Mouse (Mus musculus): ENCODE measurements around the gene Kptn. TPM values are rescaled to one million over a fixed set of nuclear protein-coding genes. Genes with fewer than 3 reads are reported as not detected.
A peak's percentile ranks its signal among the peaks of the same experiment; 100 is the strongest.

The Kptn gene
- 33.9 and 36.8 TPM in 2 replicates for polyA plus RNA-seq (2015; fragmentation: Nextera tagmentation; extraction: Ambion mirVana)

DNA sequence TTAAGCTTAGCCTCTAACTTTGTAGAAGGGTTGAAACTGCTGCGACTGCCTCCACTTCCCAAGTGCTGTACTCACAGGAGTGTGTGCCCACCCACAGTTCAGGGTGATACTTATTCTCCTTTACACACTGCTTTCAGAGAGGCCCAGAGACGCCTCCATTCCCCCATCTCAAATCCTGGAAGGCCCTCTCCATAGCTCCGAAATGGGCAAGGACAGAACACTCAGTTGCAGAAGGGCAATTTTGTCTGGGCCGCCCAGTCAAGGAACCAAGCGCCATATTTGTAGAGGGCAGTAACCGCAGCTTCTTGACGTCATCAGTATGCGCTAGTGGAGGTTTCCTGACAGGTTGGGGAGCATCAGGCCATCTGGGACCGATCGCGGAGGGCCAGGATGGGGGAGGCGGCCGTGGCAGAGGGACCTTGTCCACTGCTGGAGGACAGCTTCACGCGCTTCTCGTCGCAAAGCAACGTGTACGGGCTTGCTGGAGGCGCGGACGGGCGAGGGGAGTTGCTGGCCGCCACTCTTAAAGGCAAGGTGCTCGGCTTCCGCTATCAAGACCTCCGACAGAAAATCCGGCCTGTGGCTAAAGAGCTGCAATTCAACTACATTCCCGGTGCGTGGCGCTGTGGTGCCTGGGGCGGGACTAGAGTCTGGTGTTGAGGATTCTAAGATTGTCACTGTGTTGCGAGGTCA lies at the start of gene Kptn:
Gene Kptn, plus strand, starts transcription at position 327 of the 693 bp plus-strand sequence.
- Histone ChIP-seq H3K36me3 (ENCODE audit: insufficient read depth, low read length) (peaks cover 39% of the 10 kb centered on the region), H3K9ac (replicated peaks; ENCODE audit: low read length) (peak within 1 kb of the TSS; percentile 88), H3K4me3 (ENCODE audit: low read length) (peak within 1 kb of the TSS; percentile 94), H3K27me3 (ENCODE audit: insufficient read depth, low read length) (no peaks in the 10 kb centered on the region), H3K27ac (ENCODE audit: low read length) (peak within 1 kb of the TSS; percentile 93), H3K4me2 (replicated peaks; ENCODE audit: low read depth, low read length) (peak within 1 kb of the TSS; percentile 77), H3K4me1 (ENCODE audit: insufficient read depth, low read length) (peaks cover 11% of the 10 kb centered on the region), H3K9me3 (ENCODE audit: low read length) (no peaks in the 10 kb centered on the region)
- peak; percentile 85 for ATAC-seq (ENCODE audit: low FRiP score, low TSS enrichment)
- under 1% methylated on average over 33 of the region's 33 CpGs for WGBS

DNA sequence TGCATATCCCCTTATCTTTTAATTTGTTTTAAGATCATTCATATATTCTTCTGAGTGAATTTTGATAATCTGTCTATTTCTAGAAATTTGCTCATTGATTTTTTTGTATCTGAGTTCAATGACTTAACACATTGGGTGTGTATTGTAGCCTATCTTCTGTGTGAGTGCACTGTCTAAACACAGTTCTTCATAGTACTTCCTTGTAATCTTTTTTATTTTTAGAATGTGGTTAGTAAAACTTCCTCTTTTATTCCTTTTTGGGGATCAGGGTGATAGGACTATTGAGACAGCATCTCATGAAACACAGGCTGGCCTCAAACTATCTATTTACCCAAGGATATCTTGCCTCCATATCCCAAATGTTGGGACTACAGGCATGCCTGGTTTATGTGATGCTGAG lies 48.8 kb upstream of the Kptn start:
- H3K27me3 ChIP-seq (ENCODE audit: insufficient read depth, low read length): peaks cover 3% of the 10 kb centered on the region; the same call in 1 of the 2 replicates
- no peak overlapping the region for H3K9ac ChIP-seq (replicated peaks; ENCODE audit: low read length)
- H3K4me3 ChIP-seq (ENCODE audit: low read length): no peak overlapping the region
- H3K36me3 ChIP-seq (ENCODE audit: insufficient read depth, low read length): no peaks in the 10 kb centered on the region
- no peak overlapping the region for H3K4me2 ChIP-seq (replicated peaks; ENCODE audit: low read depth, low read length)
- H3K27ac ChIP-seq (ENCODE audit: low read length): no peak overlapping the region
- H3K9me3 ChIP-seq (ENCODE audit: low read length): no peaks in the 10 kb centered on the region
- ATAC-seq (ENCODE audit: low FRiP score, low TSS enrichment): no peak
- H3K4me1 ChIP-seq (ENCODE audit: insufficient read depth, low read length): no peaks in the 10 kb centered on the region

DNA sequence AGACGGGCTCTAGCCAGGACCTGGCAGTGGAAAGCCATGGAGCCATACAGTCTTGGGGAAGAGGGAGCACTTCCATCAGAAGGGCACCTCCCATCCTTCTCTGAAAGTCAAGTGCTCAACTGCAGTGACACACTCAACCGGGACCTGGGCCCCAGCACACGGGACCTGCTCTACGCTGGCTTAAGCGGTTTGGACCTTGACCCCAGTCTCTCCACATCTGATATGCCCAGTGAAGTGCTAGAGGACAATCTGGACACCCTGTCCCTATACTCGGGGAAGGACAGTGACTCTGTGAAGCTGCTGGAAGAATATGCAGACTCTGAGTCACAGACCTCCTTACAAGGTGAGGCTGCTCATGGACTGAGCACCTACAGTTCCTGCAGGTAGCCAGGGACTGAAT lies 47.8 kb upstream of the Kptn start:
- H3K4me3 ChIP-seq (ENCODE audit: low read length): no peak overlapping the region
- no peaks in the 10 kb centered on the region for H3K9me3 ChIP-seq (ENCODE audit: low read length)
- H3K4me1 ChIP-seq (ENCODE audit: insufficient read depth, low read length): no peaks in the 10 kb centered on the region
- no peaks in the 10 kb centered on the region for H3K27me3 ChIP-seq (ENCODE audit: insufficient read depth, low read length)
- ATAC-seq (ENCODE audit: low FRiP score, low TSS enrichment): no peak
- no peak overlapping the region for H3K27ac ChIP-seq (ENCODE audit: low read length)
- no peak overlapping the region for H3K4me2 ChIP-seq (replicated peaks; ENCODE audit: low read depth, low read length)
- H3K36me3 ChIP-seq (ENCODE audit: insufficient read depth, low read length): no peaks in the 10 kb centered on the region
- no peak overlapping the region for H3K9ac ChIP-seq (replicated peaks; ENCODE audit: low read length)
- 85% methylated on average over 6 of the region's 6 CpGs for WGBS

DNA sequence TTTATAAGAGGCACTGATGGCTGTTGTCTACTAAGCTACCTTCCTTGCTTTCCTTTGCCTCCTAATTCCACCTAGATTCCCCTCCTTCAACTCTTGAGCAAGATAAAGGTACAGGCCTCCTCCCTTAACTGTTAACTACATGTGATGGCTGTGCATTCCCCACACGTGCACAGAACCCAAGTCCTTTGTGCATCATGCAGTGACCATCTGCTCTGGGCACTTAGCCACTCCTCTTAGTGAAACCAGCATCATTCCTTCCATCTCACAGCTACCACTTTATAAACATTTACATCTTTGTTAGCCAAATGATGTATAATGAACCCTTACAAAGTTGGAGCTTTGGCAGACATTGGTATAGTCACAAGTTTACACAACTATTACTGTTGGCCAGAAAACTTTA lies 39.7 kb upstream of the Kptn start:
- Histone ChIP-seq H3K36me3 (ENCODE audit: insufficient read depth, low read length) (no peaks in the 10 kb centered on the region), H3K4me1 (ENCODE audit: insufficient read depth, low read length) (no peaks in the 10 kb centered on the region), H3K27me3 (ENCODE audit: insufficient read depth, low read length) (no peaks in the 10 kb centered on the region), H3K9ac (replicated peaks; ENCODE audit: low read length) (no peak overlapping the region), H3K4me3 (ENCODE audit: low read length) (no peak overlapping the region), H3K4me2 (replicated peaks; ENCODE audit: low read depth, low read length) (no peak overlapping the region), H3K9me3 (ENCODE audit: low read length) (no peaks in the 10 kb centered on the region), H3K27ac (ENCODE audit: low read length) (no peak overlapping the region)
- 71% methylated on average over 1 of the region's 1 CpGs for WGBS
- no peak for ATAC-seq (ENCODE audit: low FRiP score, low TSS enrichment)

DNA sequence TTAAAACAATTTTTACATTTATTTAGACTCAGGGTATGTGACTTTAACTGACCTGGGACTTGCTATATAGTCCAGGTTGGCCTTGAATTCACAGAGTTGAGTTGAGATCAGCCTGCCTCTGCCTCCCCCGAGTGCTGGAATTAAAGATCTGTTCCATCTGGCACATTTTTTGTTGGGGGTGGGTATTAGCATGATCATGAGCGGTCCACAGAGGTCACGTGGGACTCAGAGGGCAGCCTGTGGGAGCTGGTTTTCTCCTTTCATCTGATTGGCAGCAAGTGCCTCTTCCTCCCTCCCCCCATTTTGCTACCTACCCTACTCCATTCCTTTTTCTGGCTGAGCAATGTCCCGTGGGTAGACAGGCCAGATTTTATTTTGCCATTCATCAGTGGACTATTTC lies 39.1 kb upstream of the Kptn start:
- no peak for ATAC-seq (ENCODE audit: low FRiP score, low TSS enrichment)
- Histone ChIP-seq H3K4me3 (ENCODE audit: low read length) (no peak overlapping the region), H3K9ac (replicated peaks; ENCODE audit: low read length) (no peak overlapping the region), H3K36me3 (ENCODE audit: insufficient read depth, low read length) (no peaks in the 10 kb centered on the region), H3K27me3 (ENCODE audit: insufficient read depth, low read length) (no peaks in the 10 kb centered on the region), H3K4me1 (ENCODE audit: insufficient read depth, low read length) (no peaks in the 10 kb centered on the region), H3K9me3 (ENCODE audit: low read length) (no peaks in the 10 kb centered on the region), H3K4me2 (replicated peaks; ENCODE audit: low read depth, low read length) (no peak overlapping the region), H3K27ac (ENCODE audit: low read length) (no peak overlapping the region)
- WGBS: 65% methylated on average over 4 of the region's 4 CpGs

DNA sequence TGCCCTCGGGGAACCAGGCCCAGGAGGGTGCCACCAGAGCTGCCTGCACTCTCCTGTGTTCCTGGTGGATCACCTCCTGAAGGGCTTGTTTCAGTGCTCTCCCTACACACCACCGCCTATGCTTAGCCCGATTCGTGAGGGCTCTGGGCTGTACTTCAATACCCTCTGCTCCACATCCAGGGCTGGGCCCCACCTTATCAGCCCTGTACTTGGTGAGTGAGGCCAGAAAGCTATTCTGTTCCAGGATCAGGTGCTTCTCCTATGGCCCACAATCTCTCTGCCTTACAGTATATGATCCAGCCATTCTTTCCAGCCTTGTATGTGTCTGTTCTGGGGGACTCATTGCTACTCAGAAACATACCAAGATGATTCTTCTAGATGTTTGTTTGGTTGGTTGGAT lies 36.3 kb upstream of the Kptn start:
- Histone ChIP-seq H3K4me3 (ENCODE audit: low read length) (no peak overlapping the region), H3K9me3 (ENCODE audit: low read length) (no peaks in the 10 kb centered on the region), H3K27me3 (ENCODE audit: insufficient read depth, low read length) (no peaks in the 10 kb centered on the region), H3K9ac (replicated peaks; ENCODE audit: low read length) (no peak overlapping the region), H3K4me2 (replicated peaks; ENCODE audit: low read depth, low read length) (no peak overlapping the region), H3K4me1 (ENCODE audit: insufficient read depth, low read length) (no peaks in the 10 kb centered on the region), H3K36me3 (ENCODE audit: insufficient read depth, low read length) (no peaks in the 10 kb centered on the region), H3K27ac (ENCODE audit: low read length) (no peak overlapping the region)
- WGBS: 70% methylated on average over 4 of the region's 4 CpGs
- no peak for ATAC-seq (ENCODE audit: low FRiP score, low TSS enrichment)

DNA sequence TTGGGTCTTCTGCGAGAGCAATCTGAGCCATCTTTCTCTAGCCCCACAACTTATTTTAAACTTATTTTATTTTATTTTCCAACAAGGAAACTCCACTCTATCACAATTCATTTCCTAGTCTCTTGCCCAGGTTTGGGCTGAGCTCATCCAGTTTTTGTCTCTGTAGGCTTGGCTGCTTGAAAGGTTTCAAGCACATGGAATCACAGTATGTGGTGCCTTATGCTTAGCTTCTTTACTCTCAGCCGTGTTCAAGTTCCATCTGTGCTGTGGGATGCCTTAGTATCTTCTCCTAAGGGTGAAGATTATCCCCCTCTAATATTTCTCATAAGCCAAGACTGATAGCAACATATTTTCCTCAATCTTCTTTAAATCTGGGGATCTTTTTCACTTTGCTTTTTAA lies 32.1 kb upstream of the Kptn start:
- no peak for ATAC-seq (ENCODE audit: low FRiP score, low TSS enrichment)
- no peaks in the 10 kb centered on the region for H3K4me1 ChIP-seq (ENCODE audit: insufficient read depth, low read length)
- 81% methylated on average over 2 of the region's 2 CpGs for WGBS
- no peak overlapping the region for H3K4me2 ChIP-seq (replicated peaks; ENCODE audit: low read depth, low read length)
- H3K27me3 ChIP-seq (ENCODE audit: insufficient read depth, low read length): 0 out of 2 replicates have a peak, but pooled peaks cover 2% of the 10 kb centered on the region
- H3K9ac ChIP-seq (replicated peaks; ENCODE audit: low read length): no peak overlapping the region
- H3K9me3 ChIP-seq (ENCODE audit: low read length): no peaks in the 10 kb centered on the region
- no peak overlapping the region for H3K4me3 ChIP-seq (ENCODE audit: low read length)
- no peak overlapping the region for H3K27ac ChIP-seq (ENCODE audit: low read length)
- H3K36me3 ChIP-seq (ENCODE audit: insufficient read depth, low read length): no peaks in the 10 kb centered on the region

DNA sequence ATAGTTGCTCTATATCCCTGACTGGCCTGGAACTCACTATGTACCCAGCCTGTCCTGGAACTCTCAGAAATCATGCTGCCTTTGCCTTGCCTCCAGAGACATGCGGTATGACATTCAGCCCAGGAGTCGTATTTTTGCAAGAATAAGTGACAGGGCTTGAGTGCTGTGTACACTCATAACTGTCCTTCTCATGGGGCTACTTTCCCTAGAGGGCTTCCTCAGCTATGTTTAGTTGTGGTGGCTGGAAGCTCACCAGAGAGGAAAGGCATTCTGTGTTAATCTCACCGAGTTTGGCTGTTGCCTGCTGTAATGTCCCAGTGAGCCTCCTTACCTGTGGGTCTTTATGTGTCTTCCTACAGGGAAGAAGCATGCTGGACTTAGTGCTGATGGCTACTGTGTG lies 25.1 kb upstream of the Kptn start:
- H3K36me3 ChIP-seq (ENCODE audit: insufficient read depth, low read length): no peaks in the 10 kb centered on the region
- H3K4me1 ChIP-seq (ENCODE audit: insufficient read depth, low read length): peaks cover 9% of the 10 kb centered on the region
- no peak overlapping the region for H3K4me2 ChIP-seq (replicated peaks; ENCODE audit: low read depth, low read length)
- no peak overlapping the region for H3K27ac ChIP-seq (ENCODE audit: low read length)
- H3K4me3 ChIP-seq (ENCODE audit: low read length): no peak overlapping the region
- 62% methylated on average over 3 of the region's 3 CpGs for WGBS
- H3K27me3 ChIP-seq (ENCODE audit: insufficient read depth, low read length): no peaks in the 10 kb centered on the region
- no peaks in the 10 kb centered on the region for H3K9me3 ChIP-seq (ENCODE audit: low read length)
- no peak overlapping the region for H3K9ac ChIP-seq (replicated peaks; ENCODE audit: low read length)
- no peak for ATAC-seq (ENCODE audit: low FRiP score, low TSS enrichment)

DNA sequence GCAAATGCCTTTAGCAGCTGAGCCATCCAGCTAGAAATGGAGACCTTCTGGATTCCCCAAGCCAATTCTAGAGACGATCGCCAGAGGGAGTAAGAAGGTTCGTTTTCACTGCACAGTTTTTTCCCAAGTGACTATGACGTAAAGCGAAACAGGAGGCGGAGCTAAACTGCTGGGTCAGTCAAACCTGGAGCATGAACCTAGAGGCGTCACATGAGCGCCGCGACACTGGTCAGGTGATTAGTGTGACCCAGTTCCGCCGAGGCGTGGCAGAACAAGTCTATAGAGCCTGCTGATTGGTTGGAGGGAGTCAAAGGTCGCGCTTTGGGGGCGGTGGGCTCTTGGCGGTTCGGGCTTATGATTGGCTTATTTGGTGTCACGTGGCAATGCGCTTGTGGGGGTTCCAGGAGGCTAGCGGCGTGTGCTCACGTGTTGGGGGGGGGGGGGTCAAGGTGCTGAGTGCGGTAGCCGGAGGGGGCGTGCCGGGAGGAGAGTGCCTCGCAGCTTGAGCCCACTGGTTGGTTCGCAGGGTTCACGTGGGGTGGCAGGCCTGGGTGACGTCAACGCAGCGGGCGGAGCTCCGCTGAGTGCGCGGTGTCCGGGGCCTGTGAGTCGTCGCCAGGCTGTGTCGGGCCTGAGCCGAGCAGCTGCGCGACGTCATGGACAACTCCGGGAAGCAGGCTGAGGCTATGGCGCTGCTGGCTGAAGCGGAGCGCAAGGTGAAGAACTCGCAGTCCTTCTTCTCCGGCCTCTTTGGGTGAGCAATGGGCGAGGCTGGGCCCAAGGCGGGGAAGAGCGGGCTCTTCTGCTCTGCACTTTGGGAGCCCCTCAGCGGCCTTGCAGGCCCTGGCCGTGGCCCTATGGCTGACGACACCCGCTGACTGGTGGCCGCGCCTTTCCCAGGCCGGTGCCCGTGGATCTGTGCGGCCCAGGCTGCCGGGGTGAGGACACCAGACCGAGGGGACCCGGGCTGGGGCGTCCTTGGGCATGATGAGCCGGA lies 21.4 kb upstream of the Kptn start, which contains the start of gene Napa:
Gene Napa, plus strand, starts transcription at position 438 of the 997 bp plus-strand sequence.
- H3K27ac ChIP-seq (ENCODE audit: low read length): peak within 1 kb of the TSS; percentile 87

More for the DNA sequence above, 21.4 kb upstream of the Kptn start, which contains the start of gene Napa:
- Histone ChIP-seq H3K36me3 (ENCODE audit: insufficient read depth, low read length) (peaks cover 3% of the 10 kb centered on the region; the same call in 1 of the 2 replicates), H3K4me3 (ENCODE audit: low read length) (peak within 1 kb of the TSS; percentile 96), H3K4me1 (ENCODE audit: insufficient read depth, low read length) (peaks cover 17% of the 10 kb centered on the region), H3K27me3 (ENCODE audit: insufficient read depth, low read length) (no peaks in the 10 kb centered on the region), H3K9me3 (ENCODE audit: low read length) (no peaks in the 10 kb centered on the region), H3K9ac (replicated peaks; ENCODE audit: low read length) (peak within 1 kb of the TSS; percentile 98), H3K4me2 (replicated peaks; ENCODE audit: low read depth, low read length) (peak within 1 kb of the TSS; percentile 77)
- ATAC-seq (ENCODE audit: low FRiP score, low TSS enrichment): peak; percentile 99
- under 1% methylated on average over 64 of the region's 68 CpGs for WGBS
